Comparison of ENCODE assay signal across 8 mouse cellular contexts in genomic region chr11:69089616-69090290, GRCm38 (mm10). TPM values are rescaled to one million over a fixed set of nuclear protein-coding genes. Genes with fewer than 3 reads are reported as not detected.
DNase-seq lines count a peak whose midpoint lies in the region; ATAC-seq lines count a peak whose summit lies in the region.

No protein-coding gene starts in this region.

- H3K27me3 ChIP-seq in forebrain, embryonic 13.5 days, result no peaks in the 10 kb centered on the region
- no peaks in the 10 kb centered on the region for H3K27me3 ChIP-seq in limb, embryonic 13.5 days
- H3K27me3 ChIP-seq in stomach, embryonic 15.5 days (replicated peaks), result no peaks in the 10 kb centered on the region

- H3K4me3 ChIP-seq in forebrain, embryonic 13.5 days, result peak overlapping the region; percentile 99
- H3K4me3 ChIP-seq in limb, embryonic 13.5 days, result peak overlapping the region; percentile 95
- peak overlapping the region; percentile 84 for H3K4me3 ChIP-seq in stomach, embryonic 15.5 days (replicated peaks)

- WGBS in forebrain, embryonic 13.5 days, result 88% methylated on average over 12 of the region's 12 CpGs
- WGBS in limb, embryonic 13.5 days, result 83% methylated on average over 12 of the region's 12 CpGs
- 83% methylated on average over 12 of the region's 12 CpGs for WGBS in stomach, embryonic 15.5 days

- peaks cover 34% of the 10 kb centered on the region for H3K4me1 ChIP-seq in forebrain, embryonic 13.5 days
- H3K4me1 ChIP-seq in limb, embryonic 13.5 days, result peaks cover 38% of the 10 kb centered on the region
- peaks cover 21% of the 10 kb centered on the region for H3K4me1 ChIP-seq in stomach, embryonic 15.5 days

- DNase-seq in kidney, adult 11 months, result peak; percentile 53
- no peak for DNase-seq in kidney, postnatal 36 days
- DNase-seq in adrenal gland, postnatal 14 days, result peak; percentile 70
- DNase-seq in layer of hippocampus, adult 9-10 months (ENCODE audit: low spot score), result no peak
- DNase-seq in urinary bladder, adult 18-20 months (ENCODE audit: low spot score in 2 of 2), result no peak

- peak overlapping the region; percentile 99 for H3K9ac ChIP-seq in forebrain, embryonic 13.5 days
- peak overlapping the region; percentile 100 for H3K9ac ChIP-seq in limb, embryonic 13.5 days
- H3K9ac ChIP-seq in stomach, embryonic 15.5 days, result peak overlapping the region; percentile 99

- H3K4me2 ChIP-seq in forebrain, embryonic 13.5 days, result peak overlapping the region; percentile 99
- peak overlapping the region; percentile 97 for H3K4me2 ChIP-seq in limb, embryonic 13.5 days (replicated peaks)
- H3K4me2 ChIP-seq in stomach, embryonic 15.5 days, result peak overlapping the region; percentile 91

- peaks cover 26% of the 10 kb centered on the region for H3K36me3 ChIP-seq in forebrain, embryonic 13.5 days (ENCODE audit: poor library complexity, severe bottlenecking)
- H3K36me3 ChIP-seq in limb, embryonic 13.5 days, result peaks cover 34% of the 10 kb centered on the region
- 0 out of 2 replicates have a peak, but pooled peaks cover 8% of the 10 kb centered on the region for H3K36me3 ChIP-seq in stomach, embryonic 15.5 days

- no peak overlapping the region; the same call in 1 of the 2 replicates for H3K27ac ChIP-seq in forebrain, embryonic 13.5 days
- no peak overlapping the region for H3K27ac ChIP-seq in limb, embryonic 13.5 days
- H3K27ac ChIP-seq in stomach, embryonic 15.5 days, result 0 out of 2 replicates have a peak overlapping the region, but pooled peaks have one; percentile 16

- ATAC-seq in forebrain, embryonic 13.5 days, result no peak
- no peak for ATAC-seq in limb, embryonic 13.5 days (ENCODE audit: low FRiP score, low read depth)
- ATAC-seq in stomach, embryonic 15.5 days (ENCODE audit: insufficient read depth, low FRiP score, low read depth), result no peak

- H3K9me3 ChIP-seq in forebrain, embryonic 13.5 days (replicated peaks), result no peaks in the 10 kb centered on the region
- H3K9me3 ChIP-seq in limb, embryonic 13.5 days, result no peaks in the 10 kb centered on the region
- H3K9me3 ChIP-seq in stomach, embryonic 15.5 days, result no peaks in the 10 kb centered on the region

RNA-seq across cellular contexts. Expression of gene Vamp2, which starts 1.5 kb away (rescaled TPM):
- 111 and 139 TPM in 2 replicates for total RNA-seq in adrenal gland, postnatal 14 days (2021)
- polyA plus RNA-seq in forebrain, embryonic 13.5 days (2015; fragmentation: Nextera tagmentation; extraction: Ambion mirVana), result 110 and 124 TPM in 2 replicates
- 82.8 and 88.6 TPM in 2 replicates for polyA plus RNA-seq in limb, embryonic 13.5 days (2015; fragmentation: Nextera tagmentation; extraction: Ambion mirVana)
- 68.5 and 84.6 TPM in 2 replicates for polyA plus RNA-seq in stomach, embryonic 15.5 days (2015; fragmentation: Nextera tagmentation; extraction: Ambion mirVana)

RNA-seq across cellular contexts. Expression of gene Per1, which starts 5.3 kb away (rescaled TPM):
- total RNA-seq in adrenal gland, postnatal 14 days (2021), result 116 and 118 TPM in 2 replicates
- polyA plus RNA-seq in forebrain, embryonic 13.5 days (2015; fragmentation: Nextera tagmentation; extraction: Ambion mirVana), result 6.0 and 6.4 TPM in 2 replicates
- polyA plus RNA-seq in limb, embryonic 13.5 days (2015; fragmentation: Nextera tagmentation; extraction: Ambion mirVana), result 9.3 and 12.0 TPM in 2 replicates
- polyA plus RNA-seq in stomach, embryonic 15.5 days (2015; fragmentation: Nextera tagmentation; extraction: Ambion mirVana), result 15.4 and 20.3 TPM in 2 replicates

RNA-seq across cellular contexts. Expression of gene Tmem107, which starts 19.1 kb away (rescaled TPM):
- 12.0 and 12.3 TPM in 2 replicates for total RNA-seq in adrenal gland, postnatal 14 days (2021)
- 55.1 and 57.2 TPM in 2 replicates for polyA plus RNA-seq in forebrain, embryonic 13.5 days (2015; fragmentation: Nextera tagmentation; extraction: Ambion mirVana)
- 46.4 and 52.0 TPM in 2 replicates for polyA plus RNA-seq in limb, embryonic 13.5 days (2015; fragmentation: Nextera tagmentation; extraction: Ambion mirVana)
- polyA plus RNA-seq in stomach, embryonic 15.5 days (2015; fragmentation: Nextera tagmentation; extraction: Ambion mirVana), result 49.6 and 55.0 TPM in 2 replicates

RNA-seq across cellular contexts. Expression of gene Borcs6, which starts 30.2 kb away (rescaled TPM):
- 19.2 and 20.6 TPM in 2 replicates for total RNA-seq in adrenal gland, postnatal 14 days (2021)
- polyA plus RNA-seq in forebrain, embryonic 13.5 days (2015; fragmentation: Nextera tagmentation; extraction: Ambion mirVana), result 6.6 and 7.9 TPM in 2 replicates
- polyA plus RNA-seq in limb, embryonic 13.5 days (2015; fragmentation: Nextera tagmentation; extraction: Ambion mirVana), result 9.5 and 9.6 TPM in 2 replicates
- 10.3 and 10.7 TPM in 2 replicates for polyA plus RNA-seq in stomach, embryonic 15.5 days (2015; fragmentation: Nextera tagmentation; extraction: Ambion mirVana)

RNA-seq across cellular contexts. Expression of gene Hes7, which starts 30.5 kb away (rescaled TPM):
- total RNA-seq in adrenal gland, postnatal 14 days (2021), result 0.37 TPM in 1 of 2 replicates, not detected in the other
- polyA plus RNA-seq in forebrain, embryonic 13.5 days (2015; fragmentation: Nextera tagmentation; extraction: Ambion mirVana), result 0.12 and 0.21 TPM in 2 replicates
- polyA plus RNA-seq in limb, embryonic 13.5 days (2015; fragmentation: Nextera tagmentation; extraction: Ambion mirVana), result 0.74 and 1.2 TPM in 2 replicates
- 0.76 and 1.0 TPM in 2 replicates for polyA plus RNA-seq in stomach, embryonic 15.5 days (2015; fragmentation: Nextera tagmentation; extraction: Ambion mirVana)

Comparison
In these comparisons a context has a peak if more than half of its experiments do, and no peak if none do; other contexts are left out.
1. DNase-seq: peak in kidney, adult 11 months (single experiment) and adrenal gland, postnatal 14 days (single experiment); none in kidney, postnatal 36 days (0 of 2), layer of hippocampus, adult 9-10 months (single experiment) and urinary bladder, adult 18-20 months (0 of 2).
2. Peak in every context shown above with its lines, with median percentiles within 50 percentile points of each other: H3K4me2 ChIP-seq, H3K4me3 ChIP-seq and H3K9ac ChIP-seq.